Mouse (Mus musculus): ENCODE results near the gene Sh2b3. TPM values are rescaled to one million over a fixed set of nuclear protein-coding genes. Genes with fewer than 3 reads are reported as not detected.
A peak's percentile ranks its signal among the peaks of the same experiment; 100 is the strongest.

Sh2b3 gene
- polyA plus RNA-seq, 1 experiment from 2014 or later: 16.8 TPM

- H3K9ac ChIP-seq (ENCODE audit: low read depth, low read length): no peak overlapping the region
- no peak overlapping the region for H3K27ac ChIP-seq (ENCODE audit: low read depth, low read length)
- H3K4me1 ChIP-seq (ENCODE audit: control insufficient read depth, insufficient read depth, low read length): peaks cover 7% of the 10 kb centered on the region
- ATAC-seq (replicated peaks; ENCODE audit: insufficient number of reproducible peaks, low FRiP score, low TSS enrichment): no peak
- no peaks in the 10 kb centered on the region for H3K9me3 ChIP-seq (replicated peaks; ENCODE audit: control insufficient read depth, low read length)
- no peak overlapping the region for H3K4me2 ChIP-seq
- no peak overlapping the region for H3K4me3 ChIP-seq (ENCODE audit: low read depth, low read length)
- peaks cover 27% of the 10 kb centered on the region for H3K36me3 ChIP-seq (ENCODE audit: control insufficient read depth, insufficient read depth, low read length)
- no peaks in the 10 kb centered on the region for H3K27me3 ChIP-seq (ENCODE audit: control insufficient read depth, insufficient read depth, low read length)
- 94% methylated on average over 4 of the region's 4 CpGs for WGBS (ENCODE audit: insufficient replicate concordance)
These were observed 18.6 kb downstream of the Sh2b3 start for GRCm38 (mm10) chr5:121818862-121819261.

GRCm38 (mm10) chr5:121818401-121818800 lies 19.0 kb downstream of the Sh2b3 start:
- Histone ChIP-seq H3K4me1 (ENCODE audit: control insufficient read depth, insufficient read depth, low read length) (peaks cover 4% of the 10 kb centered on the region), H3K9ac (ENCODE audit: low read depth, low read length) (no peak overlapping the region), H3K9me3 (replicated peaks; ENCODE audit: control insufficient read depth, low read length) (no peaks in the 10 kb centered on the region), H3K27ac (ENCODE audit: low read depth, low read length) (no peak overlapping the region), H3K4me2 (no peak overlapping the region), H3K27me3 (ENCODE audit: control insufficient read depth, insufficient read depth, low read length) (no peaks in the 10 kb centered on the region), H3K4me3 (ENCODE audit: low read depth, low read length) (no peak overlapping the region), H3K36me3 (ENCODE audit: control insufficient read depth, insufficient read depth, low read length) (peaks cover 28% of the 10 kb centered on the region)
- WGBS (ENCODE audit: insufficient replicate concordance): 95% methylated on average over 7 of the region's 7 CpGs
- no peak for ATAC-seq (replicated peaks; ENCODE audit: insufficient number of reproducible peaks, low FRiP score, low TSS enrichment)

GRCm38 (mm10) chr5:121817551-121817950 lies 19.9 kb downstream of the Sh2b3 start:
- WGBS (ENCODE audit: insufficient replicate concordance): 81% methylated on average over 9 of the region's 9 CpGs
- no peaks in the 10 kb centered on the region for H3K27me3 ChIP-seq (ENCODE audit: control insufficient read depth, insufficient read depth, low read length)
- ATAC-seq (replicated peaks; ENCODE audit: insufficient number of reproducible peaks, low FRiP score, low TSS enrichment): no peak

GRCm38 (mm10) chr5:121816611-121817010 lies 20.8 kb downstream of the Sh2b3 start:
- Histone ChIP-seq H3K27me3 (ENCODE audit: control insufficient read depth, insufficient read depth, low read length) (no peaks in the 10 kb centered on the region), H3K9ac (ENCODE audit: low read depth, low read length) (no peak overlapping the region), H3K4me1 (ENCODE audit: control insufficient read depth, insufficient read depth, low read length) (peaks cover 5% of the 10 kb centered on the region; the same call in 1 of the 2 replicates), H3K36me3 (ENCODE audit: control insufficient read depth, insufficient read depth, low read length) (peaks cover 41% of the 10 kb centered on the region), H3K9me3 (replicated peaks; ENCODE audit: control insufficient read depth, low read length) (no peaks in the 10 kb centered on the region), H3K4me3 (ENCODE audit: low read depth, low read length) (no peak overlapping the region), H3K4me2 (no peak overlapping the region), H3K27ac (ENCODE audit: low read depth, low read length) (no peak overlapping the region)
- WGBS (ENCODE audit: insufficient replicate concordance): 95% methylated on average over 2 of the region's 2 CpGs
- ATAC-seq (replicated peaks; ENCODE audit: insufficient number of reproducible peaks, low FRiP score, low TSS enrichment): no peak

More at GRCm38 (mm10) chr5:121817551-121817950, 19.9 kb downstream of the Sh2b3 start:
- peaks cover 35% of the 10 kb centered on the region for H3K36me3 ChIP-seq (ENCODE audit: control insufficient read depth, insufficient read depth, low read length)
- no peak overlapping the region for H3K9ac ChIP-seq (ENCODE audit: low read depth, low read length)
- H3K4me1 ChIP-seq (ENCODE audit: control insufficient read depth, insufficient read depth, low read length): no peaks in the 10 kb centered on the region
- H3K27ac ChIP-seq (ENCODE audit: low read depth, low read length): no peak overlapping the region
- no peak overlapping the region for H3K4me3 ChIP-seq (ENCODE audit: low read depth, low read length)
- no peaks in the 10 kb centered on the region for H3K9me3 ChIP-seq (replicated peaks; ENCODE audit: control insufficient read depth, low read length)
- H3K4me2 ChIP-seq: no peak overlapping the region

GRCm38 (mm10) chr5:121815867-121816380 lies 21.5 kb downstream of the Sh2b3 start:
- H3K4me2 ChIP-seq: no peak overlapping the region
- H3K9me3 ChIP-seq (replicated peaks; ENCODE audit: control insufficient read depth, low read length): no peaks in the 10 kb centered on the region
- H3K27ac ChIP-seq (ENCODE audit: low read depth, low read length): no peak overlapping the region
- H3K27me3 ChIP-seq (ENCODE audit: control insufficient read depth, insufficient read depth, low read length): no peaks in the 10 kb centered on the region
- peaks cover 12% of the 10 kb centered on the region for H3K4me1 ChIP-seq (ENCODE audit: control insufficient read depth, insufficient read depth, low read length)
- peaks cover 45% of the 10 kb centered on the region for H3K36me3 ChIP-seq (ENCODE audit: control insufficient read depth, insufficient read depth, low read length)
- H3K4me3 ChIP-seq (ENCODE audit: low read depth, low read length): no peak overlapping the region
- 80% methylated on average over 8 of the region's 8 CpGs for WGBS (ENCODE audit: insufficient replicate concordance)
- no peak overlapping the region for H3K9ac ChIP-seq (ENCODE audit: low read depth, low read length)
- ATAC-seq (replicated peaks; ENCODE audit: insufficient number of reproducible peaks, low FRiP score, low TSS enrichment): no peak

GRCm38 (mm10) chr5:121815067-121815466 lies 22.4 kb downstream of the Sh2b3 start:
- WGBS (ENCODE audit: insufficient replicate concordance): 58% methylated on average over 3 of the region's 3 CpGs
- H3K4me1 ChIP-seq (ENCODE audit: control insufficient read depth, insufficient read depth, low read length): peaks cover 21% of the 10 kb centered on the region
- no peak overlapping the region for H3K4me2 ChIP-seq
- H3K27ac ChIP-seq (ENCODE audit: low read depth, low read length): no peak overlapping the region
- no peak overlapping the region for H3K9ac ChIP-seq (ENCODE audit: low read depth, low read length)
- H3K36me3 ChIP-seq (ENCODE audit: control insufficient read depth, insufficient read depth, low read length): peaks cover 45% of the 10 kb centered on the region
- no peaks in the 10 kb centered on the region for H3K27me3 ChIP-seq (ENCODE audit: control insufficient read depth, insufficient read depth, low read length)
- no peaks in the 10 kb centered on the region for H3K9me3 ChIP-seq (replicated peaks; ENCODE audit: control insufficient read depth, low read length)
- ATAC-seq (replicated peaks; ENCODE audit: insufficient number of reproducible peaks, low FRiP score, low TSS enrichment): no peak
- no peak overlapping the region for H3K4me3 ChIP-seq (ENCODE audit: low read depth, low read length)

GRCm38 (mm10) chr5:121813744-121814143 lies 23.7 kb downstream of the Sh2b3 start:
- 0 out of 2 replicates have a peak overlapping the region, but pooled peaks have one; percentile 4 for H3K27ac ChIP-seq (ENCODE audit: low read depth, low read length)
- 87% methylated on average over 10 of the region's 10 CpGs for WGBS (ENCODE audit: insufficient replicate concordance)
- no peaks in the 10 kb centered on the region for H3K9me3 ChIP-seq (replicated peaks; ENCODE audit: control insufficient read depth, low read length)
- no peaks in the 10 kb centered on the region for H3K27me3 ChIP-seq (ENCODE audit: control insufficient read depth, insufficient read depth, low read length)
- peaks cover 43% of the 10 kb centered on the region for H3K36me3 ChIP-seq (ENCODE audit: control insufficient read depth, insufficient read depth, low read length)
- no peak overlapping the region for H3K4me2 ChIP-seq
- peaks cover 30% of the 10 kb centered on the region for H3K4me1 ChIP-seq (ENCODE audit: control insufficient read depth, insufficient read depth, low read length)
- no peak overlapping the region for H3K4me3 ChIP-seq (ENCODE audit: low read depth, low read length)
- no peak overlapping the region for H3K9ac ChIP-seq (ENCODE audit: low read depth, low read length)
- no peak for ATAC-seq (replicated peaks; ENCODE audit: insufficient number of reproducible peaks, low FRiP score, low TSS enrichment)

GRCm38 (mm10) chr5:121812526-121813243 lies 24.8 kb downstream of the Sh2b3 start:
- no peak overlapping the region for H3K4me2 ChIP-seq
- no peak overlapping the region for H3K27ac ChIP-seq (ENCODE audit: low read depth, low read length)
- no peak overlapping the region for H3K4me3 ChIP-seq (ENCODE audit: low read depth, low read length)
- H3K36me3 ChIP-seq (ENCODE audit: control insufficient read depth, insufficient read depth, low read length): peaks cover 35% of the 10 kb centered on the region
- no peaks in the 10 kb centered on the region for H3K9me3 ChIP-seq (replicated peaks; ENCODE audit: control insufficient read depth, low read length)
- H3K9ac ChIP-seq (ENCODE audit: low read depth, low read length): no peak overlapping the region
- no peak for ATAC-seq (replicated peaks; ENCODE audit: insufficient number of reproducible peaks, low FRiP score, low TSS enrichment)
- no peaks in the 10 kb centered on the region for H3K27me3 ChIP-seq (ENCODE audit: control insufficient read depth, insufficient read depth, low read length)
- peaks cover 32% of the 10 kb centered on the region for H3K4me1 ChIP-seq (ENCODE audit: control insufficient read depth, insufficient read depth, low read length)
- WGBS (ENCODE audit: insufficient replicate concordance): 84% methylated on average over 7 of the region's 7 CpGs

GRCm38 (mm10) chr5:121811485-121811931 lies 25.9 kb downstream of the Sh2b3 start:
- H3K9ac ChIP-seq (ENCODE audit: low read depth, low read length): no peak overlapping the region
- no peak overlapping the region for H3K27ac ChIP-seq (ENCODE audit: low read depth, low read length)
- no peak overlapping the region for H3K4me2 ChIP-seq
- H3K4me3 ChIP-seq (ENCODE audit: low read depth, low read length): no peak overlapping the region
- 86% methylated on average over 5 of the region's 5 CpGs for WGBS (ENCODE audit: insufficient replicate concordance)
- no peaks in the 10 kb centered on the region for H3K27me3 ChIP-seq (ENCODE audit: control insufficient read depth, insufficient read depth, low read length)
- no peaks in the 10 kb centered on the region for H3K9me3 ChIP-seq (replicated peaks; ENCODE audit: control insufficient read depth, low read length)
- no peak for ATAC-seq (replicated peaks; ENCODE audit: insufficient number of reproducible peaks, low FRiP score, low TSS enrichment)
- peaks cover 32% of the 10 kb centered on the region for H3K4me1 ChIP-seq (ENCODE audit: control insufficient read depth, insufficient read depth, low read length)
- H3K36me3 ChIP-seq (ENCODE audit: control insufficient read depth, insufficient read depth, low read length): peaks cover 27% of the 10 kb centered on the region

All from heart, embryonic 11.5 days (tissue).